In genomic region chr3:101704326-101704725, GRCm38 (mm10) we compare ENCODE assay signal across 26 mouse cellular contexts.
DNase-seq lines count a peak whose midpoint lies in the region; ATAC-seq and TF ChIP-seq lines count a peak whose summit lies in the region.
"Had no signal": no experiment of that assay in that cellular context is flagged by ENCODE, and none has a peak within 500 bp of the region (broad histone marks: within the 10 kb centered on the region; RNA-seq: fewer than 3 reads in every experiment).

No protein-coding gene starts in this region.

- no peak overlapping the region for H3K4me3 ChIP-seq in heart, embryonic 11.5 days (ENCODE audit: low read depth, low read length)
- no peak overlapping the region for H3K4me3 ChIP-seq in heart, adult 2 months
- H3K4me3 ChIP-seq in heart, embryonic 14.5 days (ENCODE audit: control insufficient read depth in 1 of 2, insufficient read depth in 1 of 2, low read depth in 1 of 2, low read length in 2 of 2), result no peak overlapping the region
- no peak overlapping the region for H3K4me3 ChIP-seq in heart, postnatal 0 days (ENCODE audit: low read depth, low read length)
- H3K4me3 ChIP-seq: embryonic facial prominence, embryonic 12.5 days; embryonic facial prominence, embryonic 15.5 days; gastrocnemius, adult 2 months; hindbrain, embryonic 12.5 days; hindbrain, embryonic 15.5 days had no signal

- no peaks in the 10 kb centered on the region for H3K36me3 ChIP-seq in heart, embryonic 11.5 days (ENCODE audit: control insufficient read depth, insufficient read depth, low read length)
- no peaks in the 10 kb centered on the region for H3K36me3 ChIP-seq in heart, adult 2 months (ENCODE audit: control insufficient read depth, insufficient read depth, low read length)
- no peaks in the 10 kb centered on the region for H3K36me3 ChIP-seq in heart, embryonic 14.5 days (ENCODE audit: control insufficient read depth, insufficient read depth, low read length)
- H3K36me3 ChIP-seq in heart, postnatal 0 days (replicated peaks; ENCODE audit: control insufficient read depth, insufficient read depth, low read length), result no peaks in the 10 kb centered on the region
- H3K36me3 ChIP-seq: embryonic facial prominence, embryonic 12.5 days; embryonic facial prominence, embryonic 15.5 days; G1E; hindbrain, embryonic 12.5 days; hindbrain, embryonic 15.5 days had no signal

- intact Hi-C loops in heart, adult 2 months (cut with DNase I), result no loop called here
- intact Hi-C loops in heart, postnatal 36 days (cut with DNase I), result no loop called here
- intact Hi-C loops in heart, postnatal 14 days (cut with DNase I), result no loop called here

- 86% methylated on average over 5 of the region's 5 CpGs for WGBS in heart, embryonic 11.5 days (ENCODE audit: insufficient replicate concordance)
- 92% methylated on average over 5 of the region's 5 CpGs for WGBS in heart, adult 2 months
- 83% methylated on average over 5 of the region's 5 CpGs for WGBS in heart, embryonic 14.5 days
- WGBS in heart, postnatal 0 days, result 85% methylated on average over 5 of the region's 5 CpGs

- TF ChIP-seq CTCF in heart, adult 2 months (IDR thresholded peaks at IDR 0.05), result no peak
- no peak for TF ChIP-seq CTCF in heart, postnatal 0 days (IDR thresholded peaks at IDR 0.05; ENCODE audit: low read depth)

- H3K79me2 ChIP-seq in heart, adult 2 months (replicated peaks; ENCODE audit: control insufficient read depth, insufficient read depth, low read length), result no peaks in the 10 kb centered on the region

- H3K4me1 ChIP-seq in heart, embryonic 11.5 days (ENCODE audit: control insufficient read depth, insufficient read depth, low read length), result peaks cover 51% of the 10 kb centered on the region
- peaks cover 12% of the 10 kb centered on the region for H3K4me1 ChIP-seq in heart, adult 2 months (ENCODE audit: control insufficient read depth, insufficient read depth, low read length)
- H3K4me1 ChIP-seq in heart, embryonic 14.5 days (ENCODE audit: control insufficient read depth in 2 of 2, insufficient read depth in 2 of 2, low read length in 2 of 2), result peaks cover 44 to 62% of the 10 kb centered on the region in 2 experiments
- peaks cover 56% of the 10 kb centered on the region for H3K4me1 ChIP-seq in heart, postnatal 0 days (ENCODE audit: control insufficient read depth, insufficient read depth)

- no peak for TF ChIP-seq EP300 in heart, adult 2 months (IDR thresholded peaks at IDR 0.05; ENCODE audit: insufficient read depth, low read depth, low read length)
- no peak for TF ChIP-seq EP300 in heart, postnatal 0 days (IDR thresholded peaks at IDR 0.05; ENCODE audit: low read depth)

- peak overlapping the region; percentile 89 for H3K27ac ChIP-seq in heart, embryonic 11.5 days (ENCODE audit: low read depth, low read length)
- no peak overlapping the region; the same call in 1 of the 2 replicates for H3K27ac ChIP-seq in heart, adult 2 months
- H3K27ac ChIP-seq in heart, embryonic 14.5 days (replicated peaks in 1 of 2; ENCODE audit: control insufficient read depth in 1 of 2, insufficient read depth in 1 of 2, low read depth in 2 of 2, low read length in 2 of 2), result peak overlapping the region; percentile 47 to 92
- H3K27ac ChIP-seq in heart, postnatal 0 days (ENCODE audit: low read depth), result peak overlapping the region; percentile 54
- H3K27ac ChIP-seq: embryonic facial prominence, embryonic 12.5 days; embryonic facial prominence, embryonic 15.5 days; gastrocnemius, adult 2 months; hindbrain, embryonic 12.5 days; hindbrain, embryonic 15.5 days; kidney, postnatal 0 days had no signal

- no peak for TF ChIP-seq POLR2A in heart, adult 2 months (IDR thresholded peaks at IDR 0.05; ENCODE audit: insufficient read depth, low read depth, low read length)

- H3K27me3 ChIP-seq in heart, embryonic 11.5 days (ENCODE audit: control insufficient read depth, insufficient read depth, low read length), result no peaks in the 10 kb centered on the region
- no peaks in the 10 kb centered on the region for H3K27me3 ChIP-seq in heart, adult 2 months (ENCODE audit: control insufficient read depth, insufficient read depth, low read length)
- H3K27me3 ChIP-seq in heart, embryonic 14.5 days (ENCODE audit: control insufficient read depth, insufficient read depth, low read length), result no peaks in the 10 kb centered on the region
- H3K27me3 ChIP-seq in heart, postnatal 0 days (ENCODE audit: control insufficient read depth, insufficient read depth, low read length), result no peaks in the 10 kb centered on the region
- H3K27me3 ChIP-seq: CH12.LX; embryonic facial prominence, embryonic 12.5 days; embryonic facial prominence, embryonic 15.5 days; hindbrain, embryonic 12.5 days; hindbrain, embryonic 15.5 days; Patski had no signal

- no peaks in the 10 kb centered on the region for H3K9me3 ChIP-seq in heart, embryonic 11.5 days (replicated peaks; ENCODE audit: control insufficient read depth, low read length)
- no peaks in the 10 kb centered on the region for H3K9me3 ChIP-seq in heart, embryonic 14.5 days (ENCODE audit: control insufficient read depth, low read length)
- H3K9me3 ChIP-seq in heart, postnatal 0 days (replicated peaks; ENCODE audit: control insufficient read depth, low read length), result no peaks in the 10 kb centered on the region
- H3K9me3 ChIP-seq: embryonic facial prominence, embryonic 12.5 days; embryonic facial prominence, embryonic 15.5 days; G1E; hindbrain, embryonic 12.5 days; hindbrain, embryonic 15.5 days had no signal

- ATAC-seq in heart, embryonic 11.5 days (replicated peaks; ENCODE audit: insufficient number of reproducible peaks, low FRiP score, low TSS enrichment), result no peak
- ATAC-seq in heart, embryonic 14.5 days (ENCODE audit: insufficient number of reproducible peaks, insufficient read depth, low FRiP score, low read depth), result no peak
- ATAC-seq in heart, postnatal 0 days (ENCODE audit: insufficient read depth, low read depth), result no peak
- ATAC-seq: forebrain, embryonic 14.5 days; forebrain, postnatal 0 days; intestine, postnatal 0 days; Patski had no signal

- H3K4me2 ChIP-seq in heart, embryonic 11.5 days, result no peak overlapping the region
- no peak overlapping the region for H3K4me2 ChIP-seq in heart, embryonic 14.5 days (ENCODE audit: low read length)
- H3K4me2 ChIP-seq in heart, postnatal 0 days (ENCODE audit: low read depth, low read length), result no peak overlapping the region
- H3K4me2 ChIP-seq: embryonic facial prominence, embryonic 12.5 days; embryonic facial prominence, embryonic 15.5 days; hindbrain, embryonic 12.5 days; hindbrain, embryonic 15.5 days had no signal

- peak; percentile 51 for DNase-seq in adrenal gland, adult 2 months
- DNase-seq in adrenal gland, postnatal 10 days, result no peak
- no peak for DNase-seq in heart, adult 2 months
- DNase-seq in heart, postnatal 36 days, result no peak
- no peak for DNase-seq in heart, postnatal 0 days (ENCODE audit: low spot score)
- DNase-seq in heart, postnatal 14 days, result no peak
- DNase-seq: B cell, adult 2 months; cerebellum, adult 11 months; cerebellum, adult 2 months; cerebellum, postnatal 25 days; forebrain, postnatal 0 days; gastrocnemius, adult 2 months; gastrocnemius, postnatal 14 days; kidney, adult 2 months had no signal

- no peak overlapping the region for H3K9ac ChIP-seq in heart, embryonic 11.5 days (ENCODE audit: low read depth, low read length)
- H3K9ac ChIP-seq in heart, adult 2 months (ENCODE audit: low read depth, low read length), result no peak overlapping the region
- no peak overlapping the region for H3K9ac ChIP-seq in heart, embryonic 14.5 days (ENCODE audit: low read length)
- no peak overlapping the region for H3K9ac ChIP-seq in heart, postnatal 0 days (replicated peaks; ENCODE audit: low read depth, low read length)
- H3K9ac ChIP-seq: embryonic facial prominence, embryonic 12.5 days; embryonic facial prominence, embryonic 15.5 days; forebrain, postnatal 0 days; hindbrain, embryonic 12.5 days; hindbrain, embryonic 15.5 days had no signal
